Mouse (Mus musculus) ES-Bruce4 (cell line): ENCODE data around the gene Ttll11. TPM values are rescaled to one million over a fixed set of nuclear protein-coding genes. Genes with fewer than 3 reads are reported as not detected.

Source experiments
- H3K27ac ChIP-seq: 2 replicates; pipeline ENCODE4 v1.5.1; 2012; ENCODE audit warnings: low read length, inconsistent platforms; ENCODE audit not compliant: insufficient read depth
- H3K27me3 ChIP-seq: 2 replicates; pipeline ENCODE4 v1.6.1; 2012; ENCODE audit warnings: mild to moderate bottlenecking, low read length, inconsistent platforms; ENCODE audit not compliant: control insufficient read depth, poor library complexity, insufficient read depth, severe bottlenecking
- H3K36me3 ChIP-seq: 2 replicates; pipeline ENCODE4 v1.6.1; 2012; ENCODE audit warnings: inconsistent platforms, mild to moderate bottlenecking, low read length, moderate library complexity; ENCODE audit not compliant: control insufficient read depth, poor library complexity, insufficient read depth, severe bottlenecking
- H3K4me1 ChIP-seq: one replicate; pipeline ENCODE4 v1.8.1; 2011; ENCODE audit warnings: low read length; ENCODE audit not compliant: control insufficient read depth, insufficient read depth
- H3K4me3 ChIP-seq: 2 replicates; pipeline ENCODE4 v1.5.1; 2011; ENCODE audit warnings: low read depth, mild to moderate bottlenecking, low read length
- H3K9ac ChIP-seq: 2 replicates; pipeline ENCODE4 v1.6.1; 2012; ENCODE audit warnings: low read depth, mild to moderate bottlenecking, inconsistent platforms; ENCODE audit not compliant: poor library complexity, severe bottlenecking
- H3K9me3 ChIP-seq: replicated peaks from 2 replicates; pipeline ENCODE4 v1.6.1; 2012; ENCODE audit warnings: mild to moderate bottlenecking, low read length, inconsistent platforms; ENCODE audit not compliant: control insufficient read depth, poor library complexity, insufficient read depth, severe bottlenecking
- CTCF ChIP-seq: IDR thresholded peaks from one replicate; pipeline ENCODE4 v1.8.1; 2011; ENCODE audit warnings: low read depth, low read length
- EP300 ChIP-seq: IDR thresholded peaks from 2 replicates; pipeline ENCODE4 v1.6.1; 2011; ENCODE audit warnings: low read depth, low read length; ENCODE audit not compliant: insufficient read depth
- POLR2A ChIP-seq: IDR thresholded peaks from one replicate; pipeline ENCODE4 v1.8.1; 2011; ENCODE audit warnings: low read length; ENCODE audit not compliant: insufficient read depth
- polyA plus RNA-seq: library from polyadenylated mRNA; stranded (reverse); fragments of >200 nt; gene quantifications from 2 replicates; pipeline ENCODE4 v1.2.4, GENCODE M21; 2011; ENCODE audit warnings: low read depth; ENCODE audit not compliant: missing spikeins, insufficient read depth, insufficient read length

Ttll11 gene
- polyA plus RNA-seq, 1 experiment: not detected

GRCm38 (mm10) chr2:35760352-35760751 is 219.4 kb downstream of the Ttll11 start:
- H3K4me1 ChIP-seq: no peaks in the 10 kb centered on the region
- no peak overlapping the region for H3K9ac ChIP-seq
- TF ChIP-seq CTCF: no peak
- no peak for TF ChIP-seq POLR2A
- TF ChIP-seq EP300: no peak
- no peaks in the 10 kb centered on the region for H3K9me3 ChIP-seq
- no peak overlapping the region for H3K4me3 ChIP-seq
- H3K27ac ChIP-seq: no peak overlapping the region
- no peaks in the 10 kb centered on the region for H3K27me3 ChIP-seq
- no peaks in the 10 kb centered on the region for H3K36me3 ChIP-seq

- H3K27ac ChIP-seq: no peak overlapping the region
- no peak for TF ChIP-seq EP300
- H3K36me3 ChIP-seq: no peaks in the 10 kb centered on the region
- H3K9me3 ChIP-seq: no peaks in the 10 kb centered on the region
- H3K9ac ChIP-seq: no peak overlapping the region
- H3K27me3 ChIP-seq: no peaks in the 10 kb centered on the region
- H3K4me1 ChIP-seq: no peaks in the 10 kb centered on the region
- no peak overlapping the region for H3K4me3 ChIP-seq
These were observed 223.2 kb downstream of the Ttll11 start for GRCm38 (mm10) chr2:35756467-35756866.

DNA sequence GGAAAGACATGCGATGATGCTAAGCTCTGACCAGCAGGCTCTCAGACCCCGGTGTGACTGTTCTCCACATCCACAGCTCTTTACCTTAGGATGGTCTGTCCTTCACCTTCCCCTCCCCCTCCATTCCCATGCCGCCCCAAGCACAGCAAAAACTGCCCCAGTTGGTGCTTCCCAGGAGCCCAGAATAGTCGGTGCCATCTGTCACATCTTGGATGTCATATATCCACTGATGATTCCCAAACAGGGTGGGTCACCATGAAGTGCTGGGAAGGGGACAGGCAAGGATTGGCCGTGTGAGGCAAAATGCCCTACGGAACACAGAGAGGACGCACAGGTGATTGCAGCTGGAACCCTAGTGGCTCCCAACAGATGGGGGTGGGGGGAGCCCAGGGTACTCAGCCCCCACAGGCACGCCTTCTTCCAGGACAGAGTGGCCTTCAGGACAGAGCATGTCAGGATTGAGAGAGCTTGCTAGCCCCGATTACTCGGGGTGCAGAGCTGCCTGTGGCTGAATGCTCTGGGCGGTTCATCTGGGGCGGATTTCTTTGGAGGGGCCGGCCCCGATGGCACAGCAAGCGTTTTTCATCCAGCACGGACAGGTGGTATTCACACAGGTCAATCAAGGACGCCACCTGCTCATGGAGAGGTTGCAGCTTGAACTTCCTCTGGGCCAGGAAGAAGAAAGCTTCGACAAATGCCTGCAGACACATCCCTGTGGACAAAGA is 227.8 kb downstream of the Ttll11 start:
- no peaks in the 10 kb centered on the region for H3K36me3 ChIP-seq
- no peaks in the 10 kb centered on the region for H3K27me3 ChIP-seq
- TF ChIP-seq POLR2A (no peak), CTCF (no peak), EP300 (no peak)
- H3K4me3 ChIP-seq: no peak overlapping the region
- no peak overlapping the region for H3K9ac ChIP-seq
- no peaks in the 10 kb centered on the region for H3K4me1 ChIP-seq
- H3K27ac ChIP-seq: no peak overlapping the region
- H3K9me3 ChIP-seq: no peaks in the 10 kb centered on the region

GRCm38 (mm10) chr2:35750533-35751141 is 229.1 kb downstream of the Ttll11 start:
- Histone ChIP-seq H3K27me3 (no peaks in the 10 kb centered on the region), H3K4me3 (no peak overlapping the region), H3K9me3 (no peaks in the 10 kb centered on the region), H3K4me1 (no peaks in the 10 kb centered on the region), H3K27ac (no peak overlapping the region), H3K36me3 (no peaks in the 10 kb centered on the region), H3K9ac (no peak overlapping the region)
- no peak for TF ChIP-seq CTCF
- TF ChIP-seq POLR2A: no peak
- no peak for TF ChIP-seq EP300

GRCm38 (mm10) chr2:35747371-35748035 is 232.2 kb downstream of the Ttll11 start:
- TF ChIP-seq POLR2A (no peak), EP300 (no peak), CTCF (no peak)

GRCm38 (mm10) chr2:35746638-35747037 is 233.1 kb downstream of the Ttll11 start:
- no peak overlapping the region for H3K9ac ChIP-seq
- H3K27ac ChIP-seq: no peak overlapping the region
- no peaks in the 10 kb centered on the region for H3K4me1 ChIP-seq
- no peak for TF ChIP-seq CTCF
- TF ChIP-seq POLR2A: no peak
- TF ChIP-seq EP300: no peak
- no peaks in the 10 kb centered on the region for H3K36me3 ChIP-seq
- H3K27me3 ChIP-seq: no peaks in the 10 kb centered on the region
- H3K4me3 ChIP-seq: no peak overlapping the region
- H3K9me3 ChIP-seq: no peaks in the 10 kb centered on the region

More at GRCm38 (mm10) chr2:35747371-35748035, 232.2 kb downstream of the Ttll11 start:
- Histone ChIP-seq H3K4me1 (no peaks in the 10 kb centered on the region), H3K9ac (no peak overlapping the region), H3K27ac (no peak overlapping the region), H3K9me3 (no peaks in the 10 kb centered on the region), H3K4me3 (no peak overlapping the region), H3K36me3 (no peaks in the 10 kb centered on the region), H3K27me3 (no peaks in the 10 kb centered on the region)
